Mouse (Mus musculus) liver, embryonic 14.5 days (tissue): ENCODE results near the gene Tnxb.

Source experiments
- CTCF ChIP-seq: IDR thresholded peaks from 2 replicates; pipeline ENCODE4 v1.5.1; 2016; ENCODE audit warnings: antibody characterized with exemption, low read depth, control low read depth
- EP300 ChIP-seq: IDR thresholded peaks from 2 replicates; pipeline ENCODE4 v1.6.1; 2016; ENCODE audit warnings: antibody characterized with exemption, low read depth

DNA sequence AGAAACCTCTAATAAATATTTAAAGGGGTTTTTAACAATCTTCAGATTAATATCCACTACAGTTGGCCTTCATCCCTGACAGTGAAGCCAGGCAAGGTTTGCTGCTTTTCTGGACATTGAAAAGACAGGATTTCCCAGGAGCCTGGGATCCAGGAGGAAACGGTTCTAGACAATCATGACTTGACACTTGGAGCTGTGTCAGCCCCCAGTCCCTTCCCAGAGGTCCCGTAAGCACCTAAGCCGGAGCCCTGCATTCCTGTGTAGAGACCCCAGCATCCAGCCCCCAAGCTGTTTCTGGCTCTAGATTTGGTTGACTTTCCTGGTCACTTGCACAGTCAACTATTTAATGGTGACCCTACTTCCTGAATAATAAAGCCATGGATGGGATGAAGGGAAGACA is 11.7 kb upstream of the Tnxb start:
- TF ChIP-seq CTCF: no peak
- TF ChIP-seq EP300: no peak
